Mouse (Mus musculus): ENCODE results near the gene Tmppe. TPM values are rescaled to one million over a fixed set of nuclear protein-coding genes. Genes with fewer than 3 reads are reported as not detected.

Tmppe gene
- polyA plus RNA-seq, 1 experiment from 2014 or later = 7.0 TPM

- H3K9ac ChIP-seq (ENCODE audit: low read depth, low read length) = no peak overlapping the region
- no peak overlapping the region for H3K27ac ChIP-seq
- no peaks in the 10 kb centered on the region for H3K27me3 ChIP-seq (ENCODE audit: insufficient read depth, low read length)
- no peak for ATAC-seq (replicated peaks; ENCODE audit: low FRiP score, low read depth)
- WGBS = 82% methylated on average over 8 of the region's 8 CpGs
- TF ChIP-seq CTCF (IDR thresholded peaks at IDR 0.05; ENCODE audit: low read depth) = no peak
- no peaks in the 10 kb centered on the region for H3K4me1 ChIP-seq (replicated peaks; ENCODE audit: insufficient read depth, low read length)
- DNase-seq (ENCODE audit: low spot score) = no peak
- H3K4me3 ChIP-seq (replicated peaks; ENCODE audit: low read depth, low read length) = no peak overlapping the region
- H3K4me2 ChIP-seq (ENCODE audit: low read length) = no peak overlapping the region
- peaks cover 10% of the 10 kb centered on the region for H3K36me3 ChIP-seq (ENCODE audit: insufficient read depth, low read length)
- no peaks in the 10 kb centered on the region for H3K9me3 ChIP-seq (replicated peaks; ENCODE audit: low read length)
Measured at GRCm38 (mm10) chr9:114420443-114420842, 19.5 kb downstream of the Tmppe start.

- peaks cover 15% of the 10 kb centered on the region for H3K36me3 ChIP-seq (ENCODE audit: insufficient read depth, low read length)
- no peaks in the 10 kb centered on the region for H3K27me3 ChIP-seq (ENCODE audit: insufficient read depth, low read length)
- ATAC-seq (replicated peaks; ENCODE audit: low FRiP score, low read depth) = no peak
- no peak overlapping the region for H3K9ac ChIP-seq (ENCODE audit: low read depth, low read length)
- H3K27ac ChIP-seq = no peak overlapping the region
- no peaks in the 10 kb centered on the region for H3K9me3 ChIP-seq (replicated peaks; ENCODE audit: low read length)
- H3K4me1 ChIP-seq (replicated peaks; ENCODE audit: insufficient read depth, low read length) = no peaks in the 10 kb centered on the region
- WGBS = 67% methylated on average over 3 of the region's 3 CpGs
- H3K4me2 ChIP-seq (ENCODE audit: low read length) = no peak overlapping the region
- DNase-seq (ENCODE audit: low spot score) = no peak
- H3K4me3 ChIP-seq (replicated peaks; ENCODE audit: low read depth, low read length) = no peak overlapping the region
- TF ChIP-seq CTCF (IDR thresholded peaks at IDR 0.05; ENCODE audit: low read depth) = peak; percentile 28; the same call in 1 of the 2 replicates
Measured at GRCm38 (mm10) chr9:114421045-114421444, 20.1 kb downstream of the Tmppe start.

- DNase-seq (ENCODE audit: low spot score) = no peak
Measured at GRCm38 (mm10) chr9:114421797-114422196, 20.9 kb downstream of the Tmppe start.

GRCm38 (mm10) chr9:114425576-114425975, 24.7 kb downstream of the Tmppe start:
- H3K27me3 ChIP-seq (ENCODE audit: insufficient read depth, low read length) = no peaks in the 10 kb centered on the region
- no peak for ATAC-seq (replicated peaks; ENCODE audit: low FRiP score, low read depth)
- no peak overlapping the region for H3K9ac ChIP-seq (ENCODE audit: low read depth, low read length)
- no peak overlapping the region for H3K4me2 ChIP-seq (ENCODE audit: low read length)
- H3K4me3 ChIP-seq (replicated peaks; ENCODE audit: low read depth, low read length) = no peak overlapping the region
- H3K36me3 ChIP-seq (ENCODE audit: insufficient read depth, low read length) = peaks cover 10% of the 10 kb centered on the region
- H3K9me3 ChIP-seq (replicated peaks; ENCODE audit: low read length) = no peaks in the 10 kb centered on the region
- no peak overlapping the region for H3K27ac ChIP-seq
- no peak for DNase-seq (ENCODE audit: low spot score)
- no peaks in the 10 kb centered on the region for H3K4me1 ChIP-seq (replicated peaks; ENCODE audit: insufficient read depth, low read length)
- no peak for TF ChIP-seq CTCF (IDR thresholded peaks at IDR 0.05; ENCODE audit: low read depth)
- 96% methylated on average over 5 of the region's 5 CpGs for WGBS

More at GRCm38 (mm10) chr9:114421797-114422196, 20.9 kb downstream of the Tmppe start:
- H3K27ac ChIP-seq = no peak overlapping the region
- TF ChIP-seq CTCF (IDR thresholded peaks at IDR 0.05; ENCODE audit: low read depth) = no peak
- ATAC-seq (replicated peaks; ENCODE audit: low FRiP score, low read depth) = no peak
- no peaks in the 10 kb centered on the region for H3K4me1 ChIP-seq (replicated peaks; ENCODE audit: insufficient read depth, low read length)
- peaks cover 15% of the 10 kb centered on the region for H3K36me3 ChIP-seq (ENCODE audit: insufficient read depth, low read length)
- no peaks in the 10 kb centered on the region for H3K27me3 ChIP-seq (ENCODE audit: insufficient read depth, low read length)
- 73% methylated on average over 7 of the region's 7 CpGs for WGBS
- no peak overlapping the region for H3K4me3 ChIP-seq (replicated peaks; ENCODE audit: low read depth, low read length)
- H3K9ac ChIP-seq (ENCODE audit: low read depth, low read length) = no peak overlapping the region
- H3K4me2 ChIP-seq (ENCODE audit: low read length) = no peak overlapping the region
- H3K9me3 ChIP-seq (replicated peaks; ENCODE audit: low read length) = no peaks in the 10 kb centered on the region

- 81% methylated on average over 5 of the region's 5 CpGs for WGBS
- Histone ChIP-seq H3K4me1 (replicated peaks; ENCODE audit: insufficient read depth, low read length) (no peaks in the 10 kb centered on the region), H3K27me3 (ENCODE audit: insufficient read depth, low read length) (no peaks in the 10 kb centered on the region), H3K36me3 (ENCODE audit: insufficient read depth, low read length) (peaks cover 14% of the 10 kb centered on the region), H3K9ac (ENCODE audit: low read depth, low read length) (no peak overlapping the region), H3K4me2 (ENCODE audit: low read length) (no peak overlapping the region), H3K27ac (no peak overlapping the region), H3K4me3 (replicated peaks; ENCODE audit: low read depth, low read length) (no peak overlapping the region), H3K9me3 (replicated peaks; ENCODE audit: low read length) (no peaks in the 10 kb centered on the region)
- no peak for TF ChIP-seq CTCF (IDR thresholded peaks at IDR 0.05; ENCODE audit: low read depth)
- peak; percentile 57; the same call in 1 of the 2 replicates for ATAC-seq (replicated peaks; ENCODE audit: low FRiP score, low read depth)
- DNase-seq (ENCODE audit: low spot score) = no peak
Measured at GRCm38 (mm10) chr9:114426201-114426600, 25.3 kb downstream of the Tmppe start.

- Histone ChIP-seq H3K9me3 (replicated peaks; ENCODE audit: low read length) (no peaks in the 10 kb centered on the region), H3K4me1 (replicated peaks; ENCODE audit: insufficient read depth, low read length) (no peaks in the 10 kb centered on the region), H3K9ac (ENCODE audit: low read depth, low read length) (no peak overlapping the region), H3K4me3 (replicated peaks; ENCODE audit: low read depth, low read length) (no peak overlapping the region), H3K27ac (no peak overlapping the region), H3K4me2 (ENCODE audit: low read length) (no peak overlapping the region), H3K27me3 (ENCODE audit: insufficient read depth, low read length) (no peaks in the 10 kb centered on the region), H3K36me3 (ENCODE audit: insufficient read depth, low read length) (peaks cover 14% of the 10 kb centered on the region)
- 89% methylated on average over 8 of the region's 8 CpGs for WGBS
- TF ChIP-seq CTCF (IDR thresholded peaks at IDR 0.05; ENCODE audit: low read depth) = no peak
- DNase-seq (ENCODE audit: low spot score) (no peak), ATAC-seq (replicated peaks; ENCODE audit: low FRiP score, low read depth) (no peak)
Measured at GRCm38 (mm10) chr9:114427425-114427824, 26.5 kb downstream of the Tmppe start.

Measured in kidney, postnatal 0 days (tissue).